Mouse (Mus musculus): ENCODE measurements around the gene Ctla4. TPM values are rescaled to one million over a fixed set of nuclear protein-coding genes. Genes with fewer than 3 reads are reported as not detected.

The Ctla4 gene
- total and polyA plus RNA-seq, 3 experiments = not detected

- Histone ChIP-seq H3K27ac (ENCODE audit: control insufficient read depth, low read depth, low read length) (no peak overlapping the region), H3K9me3 (replicated peaks; ENCODE audit: insufficient read depth, low read length) (no peaks in the 10 kb centered on the region), H3K79me2 (ENCODE audit: control insufficient read depth, insufficient read depth, low read length, poor library complexity) (no peaks in the 10 kb centered on the region), H3K36me3 (ENCODE audit: control insufficient read depth in 1 of 2, insufficient read depth in 2 of 2, low read length in 2 of 2) (no peaks in the 10 kb centered on the region), H3K4me1 (ENCODE audit: control insufficient read depth in 1 of 2, insufficient read depth in 2 of 2, low read length in 2 of 2) (no peaks in the 10 kb centered on the region; a peak in 1 of 4 replicates), H3K9ac (ENCODE audit: control insufficient read depth, low read depth, low read length, poor library complexity, severe bottlenecking) (no peak overlapping the region), H3K4me3 (ENCODE audit: control insufficient read depth in 1 of 2, insufficient read depth in 1 of 2, low read depth in 2 of 2, low read length in 2 of 2) (no peak overlapping the region), H3K27me3 (ENCODE audit: control insufficient read depth in 1 of 2, insufficient read depth in 2 of 2, low read length in 2 of 2) (no peaks in the 10 kb centered on the region)
- DNase-seq (ENCODE audit: low read depth, low spot score) = no peak
- TF ChIP-seq POLR2AphosphoS2 (IDR thresholded peaks at IDR 0.05; ENCODE audit: low read length) = no peak
- no peak for TF ChIP-seq E2F4 (IDR thresholded peaks at IDR 0.05; ENCODE audit: borderline replicate concordance, low read depth, low read length)
- no peak for TF ChIP-seq MYB (IDR thresholded peaks at IDR 0.05; ENCODE audit: low read depth, low read length)
These were observed 23.1 kb upstream of the Ctla4 start for GRCm38 (mm10) chr1:60863701-60864100.

- DNase-seq (ENCODE audit: low read depth, low spot score) = no peak
- Histone ChIP-seq H3K27me3 (ENCODE audit: control insufficient read depth in 1 of 2, insufficient read depth in 2 of 2, low read length in 2 of 2) (no peaks in the 10 kb centered on the region), H3K79me2 (ENCODE audit: control insufficient read depth, insufficient read depth, low read length, poor library complexity) (no peaks in the 10 kb centered on the region), H3K4me1 (ENCODE audit: control insufficient read depth in 1 of 2, insufficient read depth in 2 of 2, low read length in 2 of 2) (no peaks in the 10 kb centered on the region; a peak in 1 of 4 replicates), H3K36me3 (ENCODE audit: control insufficient read depth in 1 of 2, insufficient read depth in 2 of 2, low read length in 2 of 2) (no peaks in the 10 kb centered on the region), H3K27ac (ENCODE audit: control insufficient read depth, low read depth, low read length) (no peak overlapping the region), H3K9ac (ENCODE audit: control insufficient read depth, low read depth, low read length, poor library complexity, severe bottlenecking) (no peak overlapping the region), H3K9me3 (replicated peaks; ENCODE audit: insufficient read depth, low read length) (no peaks in the 10 kb centered on the region), H3K4me3 (ENCODE audit: control insufficient read depth in 1 of 2, insufficient read depth in 1 of 2, low read depth in 2 of 2, low read length in 2 of 2) (no peak overlapping the region)
- TF ChIP-seq TCF12 (IDR thresholded peaks at IDR 0.05; ENCODE audit: low read depth, low read length) = no peak
- TF ChIP-seq ZMIZ1 (IDR thresholded peaks at IDR 0.05; ENCODE audit: low read depth, low read length) = no peak
- no peak for TF ChIP-seq ELF1 (IDR thresholded peaks at IDR 0.05; ENCODE audit: low read depth, low read length)
- no peak for TF ChIP-seq POLR2AphosphoS2 (IDR thresholded peaks at IDR 0.05; ENCODE audit: low read length)
- TF ChIP-seq NRF1 (IDR thresholded peaks at IDR 0.05; ENCODE audit: insufficient read depth, low read depth, low read length, poor library complexity, severe bottlenecking) = no peak
- no peak for TF ChIP-seq MAZ (IDR thresholded peaks at IDR 0.05; ENCODE audit: low read depth, low read length)
- TF ChIP-seq MEF2A (IDR thresholded peaks at IDR 0.05; ENCODE audit: extremely low read depth, insufficient replicate concordance, low read depth, low read length, poor library complexity, severe bottlenecking) = no peak
- TF ChIP-seq CHD2 (IDR thresholded peaks at IDR 0.05; ENCODE audit: low read length) = no peak
- TF ChIP-seq MAFK (IDR thresholded peaks at IDR 0.05; ENCODE audit: borderline replicate concordance, low read depth, low read length) = no peak
- TF ChIP-seq RCOR1 (IDR thresholded peaks at IDR 0.05; ENCODE audit: low read depth, low read length) = no peak
- no peak for TF ChIP-seq POLR2AphosphoS5 (IDR thresholded peaks at IDR 0.05; ENCODE audit: borderline replicate concordance, low read depth, low read length)
- TF ChIP-seq MYB (IDR thresholded peaks at IDR 0.05; ENCODE audit: low read depth, low read length) = no peak
- TF ChIP-seq E2F4 (IDR thresholded peaks at IDR 0.05; ENCODE audit: borderline replicate concordance, low read depth, low read length) = no peak
- TF ChIP-seq ZNF384 (IDR thresholded peaks at IDR 0.05; ENCODE audit: low read depth, low read length) = no peak
- no peak for TF ChIP-seq KAT2A (conservative IDR thresholded peaks at IDR 0.05; ENCODE audit: low read depth, low read length)
- no peak for TF ChIP-seq HCFC1 (IDR thresholded peaks at IDR 0.05; ENCODE audit: low read depth, low read length)
- no peak for TF ChIP-seq ZKSCAN1 (IDR thresholded peaks at IDR 0.05; ENCODE audit: low read depth, low read length)
These were observed 21.6 kb upstream of the Ctla4 start for GRCm38 (mm10) chr1:60865167-60865566.
